Mouse (Mus musculus): ENCODE measurements around the gene Mettl26. TPM values are rescaled to one million over a fixed set of nuclear protein-coding genes. Genes with fewer than 3 reads are reported as not detected.
A peak's percentile ranks its signal among the peaks of the same experiment; 100 is the strongest.

The Mettl26 gene
- polyA plus RNA-seq, 1 experiment from 2014 or later: 58.2 TPM

GRCm38 (mm10) chr17:25861704-25862612 lies 12.9 kb upstream of the Mettl26 start:
- ATAC-seq (ENCODE audit: low FRiP score, low TSS enrichment): peak; percentile 28
- WGBS: 10% methylated on average over 6 of the region's 6 CpGs
- no peaks in the 10 kb centered on the region for H3K27me3 ChIP-seq (ENCODE audit: control insufficient read depth, insufficient read depth, low read length)
- H3K4me3 ChIP-seq (replicated peaks; ENCODE audit: low read depth, low read length): peak overlapping the region; percentile 63
- H3K9me3 ChIP-seq (ENCODE audit: control insufficient read depth, low read length): no peaks in the 10 kb centered on the region
- peaks cover 13% of the 10 kb centered on the region for H3K4me1 ChIP-seq (ENCODE audit: control insufficient read depth, insufficient read depth, low read length)
- peak overlapping the region; percentile 83 for H3K9ac ChIP-seq (replicated peaks; ENCODE audit: low read length)
- H3K27ac ChIP-seq (replicated peaks; ENCODE audit: low read depth, low read length): peak overlapping the region; percentile 85
- DNase-seq: no peak
- no peaks in the 10 kb centered on the region for H3K36me3 ChIP-seq (ENCODE audit: control insufficient read depth, insufficient read depth, low read length)
- H3K4me2 ChIP-seq (ENCODE audit: low read length): peak overlapping the region; percentile 86

GRCm38 (mm10) chr17:25863681-25864080 lies 11.2 kb upstream of the Mettl26 start:
- 94% methylated on average over 6 of the region's 6 CpGs for WGBS
- H3K4me2 ChIP-seq (ENCODE audit: low read length): no peak overlapping the region
- peaks cover 18% of the 10 kb centered on the region for H3K4me1 ChIP-seq (ENCODE audit: control insufficient read depth, insufficient read depth, low read length)
- H3K27ac ChIP-seq (replicated peaks; ENCODE audit: low read depth, low read length): no peak overlapping the region
- ATAC-seq (ENCODE audit: low FRiP score, low TSS enrichment) (no peak), DNase-seq (no peak)
- no peak overlapping the region for H3K4me3 ChIP-seq (replicated peaks; ENCODE audit: low read depth, low read length)
- H3K9me3 ChIP-seq (ENCODE audit: control insufficient read depth, low read length): no peaks in the 10 kb centered on the region
- H3K27me3 ChIP-seq (ENCODE audit: control insufficient read depth, insufficient read depth, low read length): no peaks in the 10 kb centered on the region
- H3K9ac ChIP-seq (replicated peaks; ENCODE audit: low read length): no peak overlapping the region
- no peaks in the 10 kb centered on the region for H3K36me3 ChIP-seq (ENCODE audit: control insufficient read depth, insufficient read depth, low read length)

DNA sequence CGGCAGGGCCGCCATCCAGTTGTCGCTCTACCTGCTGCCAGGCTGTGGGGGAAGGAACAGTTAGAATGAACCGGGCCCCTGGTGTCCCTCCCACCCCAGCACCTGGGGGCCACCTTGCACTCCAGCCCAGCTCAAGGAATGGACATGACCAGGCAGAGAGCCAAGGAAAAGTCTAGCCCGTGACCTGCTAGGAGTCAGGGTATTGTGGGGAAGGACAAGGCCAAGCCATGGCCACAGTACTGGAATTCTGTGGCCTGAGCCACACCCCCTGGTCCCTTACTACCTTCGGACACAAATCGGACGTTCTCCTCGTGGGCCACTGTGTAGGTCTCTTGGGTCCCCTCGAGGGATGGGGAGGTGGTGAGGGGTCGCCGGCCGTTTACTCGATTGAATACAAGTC lies 10.6 kb upstream of the Mettl26 start:
- H3K27ac ChIP-seq (replicated peaks; ENCODE audit: low read depth, low read length): no peak overlapping the region
- no peak overlapping the region for H3K9ac ChIP-seq (replicated peaks; ENCODE audit: low read length)
- peaks cover 18% of the 10 kb centered on the region for H3K4me1 ChIP-seq (ENCODE audit: control insufficient read depth, insufficient read depth, low read length)
- DNase-seq: no peak
- H3K4me3 ChIP-seq (replicated peaks; ENCODE audit: low read depth, low read length): no peak overlapping the region
- ATAC-seq (ENCODE audit: low FRiP score, low TSS enrichment): no peak
- no peaks in the 10 kb centered on the region for H3K27me3 ChIP-seq (ENCODE audit: control insufficient read depth, insufficient read depth, low read length)
- no peaks in the 10 kb centered on the region for H3K36me3 ChIP-seq (ENCODE audit: control insufficient read depth, insufficient read depth, low read length)
- H3K9me3 ChIP-seq (ENCODE audit: control insufficient read depth, low read length): no peaks in the 10 kb centered on the region
- H3K4me2 ChIP-seq (ENCODE audit: low read length): no peak overlapping the region
- WGBS: 92% methylated on average over 14 of the region's 14 CpGs

DNA sequence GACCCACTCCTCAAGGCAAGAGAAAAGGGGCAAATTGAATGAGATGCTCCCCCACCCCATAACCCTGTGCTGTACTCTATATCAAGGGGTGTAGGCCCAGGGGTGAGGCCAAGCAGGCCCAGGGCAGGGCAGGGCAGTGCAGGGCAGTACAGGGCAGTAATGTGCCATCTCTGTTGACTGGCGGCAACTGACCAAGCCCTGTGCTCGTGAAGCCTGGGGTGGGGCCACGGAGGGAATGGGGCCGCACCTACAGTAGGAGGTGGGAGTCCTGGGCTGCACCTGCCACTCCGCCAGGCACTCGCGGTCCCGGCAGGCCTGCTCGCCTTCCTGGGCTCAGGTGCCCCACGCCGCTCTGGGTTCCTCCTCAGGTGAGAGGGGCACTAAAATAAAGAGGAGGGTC lies 9.6 kb upstream of the Mettl26 start:
- no peak for ATAC-seq (ENCODE audit: low FRiP score, low TSS enrichment)
- Histone ChIP-seq H3K4me3 (replicated peaks; ENCODE audit: low read depth, low read length) (no peak overlapping the region), H3K27me3 (ENCODE audit: control insufficient read depth, insufficient read depth, low read length) (no peaks in the 10 kb centered on the region), H3K9ac (replicated peaks; ENCODE audit: low read length) (no peak overlapping the region), H3K36me3 (ENCODE audit: control insufficient read depth, insufficient read depth, low read length) (no peaks in the 10 kb centered on the region), H3K27ac (replicated peaks; ENCODE audit: low read depth, low read length) (no peak overlapping the region), H3K4me1 (ENCODE audit: control insufficient read depth, insufficient read depth, low read length) (peaks cover 18% of the 10 kb centered on the region), H3K9me3 (ENCODE audit: control insufficient read depth, low read length) (no peaks in the 10 kb centered on the region), H3K4me2 (ENCODE audit: low read length) (no peak overlapping the region)
- DNase-seq: no peak
- 94% methylated on average over 11 of the region's 11 CpGs for WGBS

GRCm38 (mm10) chr17:25866172-25866571 lies 8.7 kb upstream of the Mettl26 start:
- Histone ChIP-seq H3K27ac (replicated peaks; ENCODE audit: low read depth, low read length) (no peak overlapping the region), H3K27me3 (ENCODE audit: control insufficient read depth, insufficient read depth, low read length) (no peaks in the 10 kb centered on the region), H3K4me2 (ENCODE audit: low read length) (no peak overlapping the region), H3K9me3 (ENCODE audit: control insufficient read depth, low read length) (no peaks in the 10 kb centered on the region), H3K4me1 (ENCODE audit: control insufficient read depth, insufficient read depth, low read length) (peaks cover 10% of the 10 kb centered on the region), H3K4me3 (replicated peaks; ENCODE audit: low read depth, low read length) (no peak overlapping the region), H3K36me3 (ENCODE audit: control insufficient read depth, insufficient read depth, low read length) (no peaks in the 10 kb centered on the region), H3K9ac (replicated peaks; ENCODE audit: low read length) (no peak overlapping the region)
- ATAC-seq (ENCODE audit: low FRiP score, low TSS enrichment): no peak
- 92% methylated on average over 3 of the region's 3 CpGs for WGBS
- DNase-seq: no peak

DNA sequence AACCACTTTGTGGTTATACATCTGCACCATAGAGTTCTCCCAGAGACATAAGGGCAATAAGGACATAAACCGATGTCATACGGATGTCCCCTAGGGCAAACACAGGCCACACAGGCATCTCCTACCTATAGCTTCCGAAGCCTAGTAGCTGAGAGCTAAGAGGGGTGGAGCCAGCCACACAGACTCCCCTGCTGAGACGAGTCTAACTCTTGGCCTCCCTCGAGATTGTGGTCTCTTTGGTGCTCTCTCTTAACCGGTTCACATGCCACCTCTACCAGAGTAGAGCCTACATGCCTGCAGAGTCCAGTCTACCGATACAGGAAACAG lies 7.4 kb upstream of the Mettl26 start:
- no peak for ATAC-seq (ENCODE audit: low FRiP score, low TSS enrichment)

GRCm38 (mm10) chr17:25867836-25868600 lies 6.9 kb upstream of the Mettl26 start:
- WGBS: 1% methylated on average over 42 of the region's 42 CpGs
- Histone ChIP-seq H3K9me3 (ENCODE audit: control insufficient read depth, low read length) (no peaks in the 10 kb centered on the region), H3K36me3 (ENCODE audit: control insufficient read depth, insufficient read depth, low read length) (no peaks in the 10 kb centered on the region), H3K27me3 (ENCODE audit: control insufficient read depth, insufficient read depth, low read length) (no peaks in the 10 kb centered on the region), H3K27ac (replicated peaks; ENCODE audit: low read depth, low read length) (peak overlapping the region; percentile 52), H3K4me2 (ENCODE audit: low read length) (peak overlapping the region; percentile 98), H3K4me1 (ENCODE audit: control insufficient read depth, insufficient read depth, low read length) (peaks cover 5% of the 10 kb centered on the region; the same call in 1 of the 2 replicates), H3K9ac (replicated peaks; ENCODE audit: low read length) (peak overlapping the region; percentile 70), H3K4me3 (replicated peaks; ENCODE audit: low read depth, low read length) (peak overlapping the region; percentile 79)
- DNase-seq (peak; percentile 26), ATAC-seq (ENCODE audit: low FRiP score, low TSS enrichment) (peak; percentile 58)

More for the DNA sequence above, 7.4 kb upstream of the Mettl26 start:
- DNase-seq: no peak
- no peaks in the 10 kb centered on the region for H3K36me3 ChIP-seq (ENCODE audit: control insufficient read depth, insufficient read depth, low read length)
- WGBS: 17% methylated on average over 7 of the region's 7 CpGs
- no peak overlapping the region for H3K27ac ChIP-seq (replicated peaks; ENCODE audit: low read depth, low read length)
- peak overlapping the region; percentile 98 for H3K4me2 ChIP-seq (ENCODE audit: low read length)
- peaks cover 5% of the 10 kb centered on the region; the same call in 1 of the 2 replicates for H3K4me1 ChIP-seq (ENCODE audit: control insufficient read depth, insufficient read depth, low read length)
- no peaks in the 10 kb centered on the region for H3K9me3 ChIP-seq (ENCODE audit: control insufficient read depth, low read length)
- no peaks in the 10 kb centered on the region for H3K27me3 ChIP-seq (ENCODE audit: control insufficient read depth, insufficient read depth, low read length)
- H3K4me3 ChIP-seq (replicated peaks; ENCODE audit: low read depth, low read length): peak overlapping the region; percentile 79
- no peak overlapping the region for H3K9ac ChIP-seq (replicated peaks; ENCODE audit: low read length)

- Histone ChIP-seq H3K4me2 (ENCODE audit: low read length) (peak within 1 kb of the TSS; percentile 98), H3K4me1 (ENCODE audit: control insufficient read depth, insufficient read depth, low read length) (peaks cover 5% of the 10 kb centered on the region; the same call in 1 of the 2 replicates), H3K9me3 (ENCODE audit: control insufficient read depth, low read length) (no peaks in the 10 kb centered on the region), H3K9ac (replicated peaks; ENCODE audit: low read length) (peak within 1 kb of the TSS; percentile 70), H3K36me3 (ENCODE audit: control insufficient read depth, insufficient read depth, low read length) (no peaks in the 10 kb centered on the region), H3K4me3 (replicated peaks; ENCODE audit: low read depth, low read length) (peak within 1 kb of the TSS; percentile 79), H3K27ac (replicated peaks; ENCODE audit: low read depth, low read length) (peak within 1 kb of the TSS; percentile 52), H3K27me3 (ENCODE audit: control insufficient read depth, insufficient read depth, low read length) (no peaks in the 10 kb centered on the region)
- ATAC-seq (ENCODE audit: low FRiP score, low TSS enrichment) (peak; percentile 85), DNase-seq (peak; percentile 90)
- WGBS: 0% methylated on average over 24 of the region's 24 CpGs
These were observed 6.2 kb upstream of the Mettl26 start, which contains the start of gene Mcrip2 for GRCm38 (mm10) chr17:25868601-25869191. Mcrip2 (minus strand) TSS chr17:25868764.
